Mouse (Mus musculus): ENCODE results near the gene Foxn2. TPM values are rescaled to one million over a fixed set of nuclear protein-coding genes. Genes with fewer than 3 reads are reported as not detected.
"Not testable (repeated sequence)": the region's sequence is repeated elsewhere in the genome, so short reads cannot be mapped to it uniquely, and the experiment has no call there.

The Foxn2 gene
- polyA plus RNA-seq, 1 experiment from 2014 or later: 14.2 TPM

DNA sequence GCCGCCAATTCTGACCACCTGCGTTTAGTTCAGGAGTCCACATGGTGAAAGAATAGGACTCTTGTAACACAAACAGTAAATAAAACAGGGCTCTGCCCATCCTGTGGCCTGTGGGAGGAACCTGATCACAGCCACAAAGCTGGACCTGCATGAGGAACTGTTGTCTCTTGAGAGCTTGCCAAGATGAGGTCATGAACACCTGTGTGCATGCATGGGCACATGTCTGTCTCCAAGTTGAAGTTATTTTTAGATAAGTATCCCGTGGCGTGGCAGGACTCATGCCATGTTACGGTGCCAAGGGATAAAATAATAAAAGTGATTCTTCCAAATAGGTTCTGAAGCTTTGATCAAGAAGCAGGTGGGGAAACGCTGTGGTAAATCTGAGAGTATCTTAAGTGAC is 19.3 kb upstream of the Foxn2 start:
- Histone ChIP-seq H3K27ac (no peak overlapping the region), H3K9me3 (no peaks in the 10 kb centered on the region), H3K36me3 (no peaks in the 10 kb centered on the region), H3K4me1 (no peaks in the 10 kb centered on the region), H3K27me3 (no peaks in the 10 kb centered on the region), H3K4me2 (replicated peaks) (no peak overlapping the region), H3K4me3 (no peak overlapping the region), H3K9ac (no peak overlapping the region)
- WGBS: 87% methylated on average over 6 of the region's 6 CpGs
- no peak for ATAC-seq (ENCODE audit: low FRiP score, low read depth)

DNA sequence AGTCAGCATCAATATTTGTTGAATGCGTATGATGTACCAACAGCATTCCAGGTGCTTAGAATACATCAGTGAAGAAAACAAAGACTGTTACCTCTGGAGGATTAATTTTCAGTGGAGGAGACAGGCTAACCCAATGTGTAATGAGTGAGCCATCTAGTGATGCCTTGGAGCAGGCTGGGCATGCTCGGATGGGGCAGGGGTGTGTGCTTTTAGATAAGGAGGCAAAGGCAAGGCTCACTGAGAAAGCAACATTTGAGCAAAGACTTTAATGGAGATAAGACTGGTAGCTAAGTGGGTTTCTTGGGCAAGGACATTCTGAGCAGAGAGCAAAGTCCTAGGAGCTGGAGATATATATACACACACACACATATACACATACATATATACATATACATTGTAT is 9.8 kb upstream of the Foxn2 start:
- no peaks in the 10 kb centered on the region for H3K9me3 ChIP-seq
- WGBS: 91% methylated on average over 2 of the region's 2 CpGs
- no peaks in the 10 kb centered on the region for H3K27me3 ChIP-seq
- no peak for ATAC-seq (ENCODE audit: low FRiP score, low read depth)
- H3K4me1 ChIP-seq: no peaks in the 10 kb centered on the region
- H3K4me3 ChIP-seq: no peak overlapping the region
- H3K9ac ChIP-seq: no peak overlapping the region
- no peak overlapping the region for H3K4me2 ChIP-seq (replicated peaks)
- no peak overlapping the region for H3K27ac ChIP-seq
- H3K36me3 ChIP-seq: no peaks in the 10 kb centered on the region

DNA sequence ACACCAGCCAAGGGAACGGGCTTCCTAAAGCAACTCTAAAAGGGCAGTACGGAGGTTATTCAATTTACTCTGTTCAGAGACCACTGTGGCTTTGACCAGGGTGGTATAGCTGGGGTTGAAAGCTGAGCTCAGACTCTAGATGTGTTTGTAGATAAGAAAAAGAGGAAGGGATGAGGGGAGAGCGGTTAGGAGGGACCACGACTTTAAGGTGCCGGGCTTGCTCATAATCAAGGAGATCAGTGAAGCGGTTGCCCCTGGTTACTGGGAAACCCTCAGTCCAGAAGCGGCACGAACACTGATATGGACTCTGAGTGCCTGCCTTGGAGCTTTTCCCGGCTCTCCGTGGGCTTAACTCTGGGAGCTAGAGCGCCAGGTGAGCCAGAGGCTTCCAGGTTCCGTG is 9.0 kb upstream of the Foxn2 start:
- H3K27ac ChIP-seq: no peak overlapping the region
- no peaks in the 10 kb centered on the region for H3K4me1 ChIP-seq
- 88% methylated on average over 12 of the region's 12 CpGs for WGBS
- H3K4me2 ChIP-seq (replicated peaks): no peak overlapping the region
- H3K36me3 ChIP-seq: no peaks in the 10 kb centered on the region
- H3K27me3 ChIP-seq: no peaks in the 10 kb centered on the region
- H3K9me3 ChIP-seq: no peaks in the 10 kb centered on the region
- ATAC-seq (ENCODE audit: low FRiP score, low read depth): no peak
- H3K9ac ChIP-seq: no peak overlapping the region
- H3K4me3 ChIP-seq: no peak overlapping the region

DNA sequence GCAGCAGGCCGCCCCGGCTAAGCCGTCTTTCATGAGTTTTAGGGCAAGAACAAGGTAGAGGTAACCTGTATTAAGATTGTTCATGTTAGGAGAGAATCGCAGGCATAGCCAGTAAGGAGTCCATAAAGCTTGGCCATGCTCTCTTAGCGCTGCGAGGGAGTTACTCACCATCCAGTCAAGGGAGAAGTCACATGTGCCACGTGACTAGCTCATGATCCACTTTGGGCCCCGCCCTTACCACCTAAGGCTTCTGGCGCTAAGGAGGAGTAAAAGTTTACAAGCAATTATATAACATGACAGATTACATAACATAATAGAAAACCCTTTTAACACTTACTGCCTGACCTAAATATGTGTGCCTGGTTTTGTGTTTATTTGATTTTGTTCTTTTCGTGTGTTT is 8.5 kb upstream of the Foxn2 start:
- ATAC-seq (ENCODE audit: low FRiP score, low read depth): no peak
- no peaks in the 10 kb centered on the region for H3K9me3 ChIP-seq
- 80% methylated on average over 10 of the region's 10 CpGs for WGBS
- no peaks in the 10 kb centered on the region for H3K27me3 ChIP-seq
- H3K27ac ChIP-seq: no peak overlapping the region
- no peaks in the 10 kb centered on the region for H3K36me3 ChIP-seq
- no peak overlapping the region for H3K4me2 ChIP-seq (replicated peaks)
- no peak overlapping the region for H3K9ac ChIP-seq
- no peak overlapping the region for H3K4me3 ChIP-seq
- H3K4me1 ChIP-seq: no peaks in the 10 kb centered on the region

DNA sequence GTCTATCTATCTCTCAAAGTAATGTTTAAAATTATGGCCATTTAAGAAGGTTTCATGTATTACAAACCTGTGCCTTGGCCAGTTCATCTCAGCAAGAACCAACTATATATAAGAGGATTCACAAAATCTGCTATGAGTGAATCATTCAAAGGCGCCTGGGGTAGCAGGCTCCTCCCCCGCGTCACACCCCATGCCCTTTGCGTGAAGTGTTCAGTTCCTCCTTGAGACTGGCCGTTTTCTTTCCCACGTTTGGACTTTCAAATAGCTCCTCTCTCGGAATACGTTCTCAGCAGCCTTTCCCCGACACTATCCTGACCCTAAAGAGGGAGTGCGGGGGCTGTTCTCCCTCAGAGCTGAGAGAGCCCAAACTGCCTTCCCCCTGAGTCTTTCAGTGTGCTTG is 5.2 kb upstream of the Foxn2 start:
- 80% methylated on average over 10 of the region's 10 CpGs for WGBS
- Histone ChIP-seq H3K36me3 (no peaks in the 10 kb centered on the region), H3K4me1 (no peaks in the 10 kb centered on the region), H3K4me3 (no peak overlapping the region), H3K4me2 (replicated peaks) (no peak overlapping the region), H3K9ac (no peak overlapping the region), H3K27ac (no peak overlapping the region), H3K9me3 (no peaks in the 10 kb centered on the region), H3K27me3 (no peaks in the 10 kb centered on the region)
- ATAC-seq (ENCODE audit: low FRiP score, low read depth): no peak

DNA sequence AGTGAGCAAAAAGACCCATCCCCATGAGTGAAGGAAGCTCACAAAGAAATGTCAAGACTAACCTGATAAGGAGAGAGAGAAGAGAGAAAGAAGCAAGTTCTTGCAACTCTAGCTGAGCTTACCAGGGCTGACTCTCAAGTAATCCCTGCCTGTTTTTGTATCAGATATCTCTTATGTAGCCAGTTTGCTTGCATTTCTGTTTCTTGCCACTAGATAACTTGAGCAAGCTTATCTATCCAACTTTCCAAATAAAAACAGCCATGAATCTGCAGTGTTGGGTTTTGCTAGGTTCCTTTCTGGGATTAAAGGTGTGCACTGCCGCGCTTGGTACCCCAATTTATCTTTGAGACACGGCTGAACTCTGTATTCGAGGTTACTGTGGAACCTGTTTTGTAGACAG is 4.2 kb upstream of the Foxn2 start:
- Histone ChIP-seq H3K27ac (no peak overlapping the region), H3K9me3 (no peaks in the 10 kb centered on the region), H3K36me3 (no peaks in the 10 kb centered on the region), H3K4me1 (no peaks in the 10 kb centered on the region), H3K4me3 (no peak overlapping the region), H3K9ac (no peak overlapping the region), H3K27me3 (no peaks in the 10 kb centered on the region), H3K4me2 (replicated peaks) (no peak overlapping the region)
- no peak for ATAC-seq (ENCODE audit: low FRiP score, low read depth)
- 93% methylated on average over 4 of the region's 4 CpGs for WGBS

DNA sequence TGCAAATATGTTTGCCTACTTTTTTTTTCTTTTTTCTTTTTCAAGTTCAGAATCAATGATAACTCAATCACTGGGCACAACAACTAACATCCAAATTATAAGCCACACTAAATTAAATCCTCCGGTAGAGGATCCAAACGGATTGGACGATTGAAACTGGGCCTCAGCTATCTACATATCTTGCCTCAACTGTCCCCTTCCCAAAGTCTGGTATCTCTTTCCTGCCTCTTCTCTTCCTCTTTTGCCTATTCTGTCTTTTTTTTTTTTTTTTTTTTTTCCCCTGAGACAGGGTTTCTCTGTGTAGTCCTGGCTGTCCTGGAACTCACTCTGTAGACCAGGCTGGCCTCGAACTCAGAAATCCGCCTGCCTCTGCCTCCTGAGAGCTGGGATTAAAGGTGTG is 3.8 kb upstream of the Foxn2 start:
- not testable (repeated sequence) for H3K4me1 ChIP-seq; H3K4me2 ChIP-seq (replicated peaks); H3K27me3 ChIP-seq; ATAC-seq (ENCODE audit: low FRiP score, low read depth); H3K36me3 ChIP-seq; H3K27ac ChIP-seq; H3K9ac ChIP-seq; H3K9me3 ChIP-seq; H3K4me3 ChIP-seq
- 91% methylated on average over 5 of the region's 5 CpGs for WGBS

DNA sequence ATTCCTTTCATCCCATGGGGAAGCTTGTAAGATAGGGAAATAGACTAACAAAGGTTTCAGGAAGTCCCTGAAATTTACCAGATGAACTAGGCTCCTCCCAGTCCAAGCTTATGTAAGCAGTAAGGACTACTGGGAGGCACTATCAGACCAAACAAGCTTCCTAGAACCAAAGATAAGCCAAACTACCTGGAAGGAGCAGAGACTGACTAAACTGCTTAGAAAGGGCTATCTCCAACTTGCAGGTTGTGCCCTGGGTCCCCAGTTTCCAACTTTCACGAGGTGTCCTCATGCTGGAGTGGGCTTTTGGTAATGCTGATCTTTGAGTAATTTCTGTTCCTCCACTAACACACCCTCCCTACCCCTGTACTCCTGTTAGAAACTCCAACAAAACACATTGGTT is 3.1 kb upstream of the Foxn2 start:
- Histone ChIP-seq H3K9me3 (no peaks in the 10 kb centered on the region), H3K27ac (no peak overlapping the region), H3K9ac (no peak overlapping the region), H3K27me3 (no peaks in the 10 kb centered on the region), H3K4me3 (no peak overlapping the region), H3K4me2 (replicated peaks) (no peak overlapping the region), H3K36me3 (no peaks in the 10 kb centered on the region), H3K4me1 (no peaks in the 10 kb centered on the region)
- no peak for ATAC-seq (ENCODE audit: low FRiP score, low read depth)
- WGBS: 81% methylated on average over 1 of the region's 1 CpGs

DNA sequence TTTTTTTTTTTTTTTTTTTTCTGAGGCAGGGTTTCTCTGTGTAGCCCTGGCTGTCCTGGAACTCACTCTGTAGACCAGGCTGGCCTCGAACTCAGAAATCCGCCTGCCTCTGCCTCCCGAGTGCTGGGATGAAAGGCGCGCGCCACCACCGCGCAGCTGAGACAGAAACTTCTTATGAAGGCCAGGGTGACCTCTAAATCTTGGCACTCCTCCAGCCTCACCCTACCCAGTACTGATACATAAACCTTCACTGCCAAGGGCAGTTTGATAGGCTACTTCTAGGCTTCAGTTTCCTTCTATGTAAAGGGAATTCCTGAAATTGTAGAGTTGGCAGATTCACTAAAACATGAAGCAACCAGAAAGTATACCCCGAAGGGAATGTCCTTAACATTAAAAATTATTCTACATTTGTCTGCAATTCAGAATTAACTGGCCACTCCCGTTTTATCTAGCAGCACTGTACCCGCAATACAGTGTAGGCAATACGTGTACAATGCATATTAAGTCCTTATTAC is 918 bp upstream of the Foxn2 start:
- H3K36me3 ChIP-seq: no peaks in the 10 kb centered on the region
- H3K9ac ChIP-seq: no peak overlapping the region
- no peak overlapping the region; the same call in 1 of the 2 replicates for H3K27ac ChIP-seq

DNA sequence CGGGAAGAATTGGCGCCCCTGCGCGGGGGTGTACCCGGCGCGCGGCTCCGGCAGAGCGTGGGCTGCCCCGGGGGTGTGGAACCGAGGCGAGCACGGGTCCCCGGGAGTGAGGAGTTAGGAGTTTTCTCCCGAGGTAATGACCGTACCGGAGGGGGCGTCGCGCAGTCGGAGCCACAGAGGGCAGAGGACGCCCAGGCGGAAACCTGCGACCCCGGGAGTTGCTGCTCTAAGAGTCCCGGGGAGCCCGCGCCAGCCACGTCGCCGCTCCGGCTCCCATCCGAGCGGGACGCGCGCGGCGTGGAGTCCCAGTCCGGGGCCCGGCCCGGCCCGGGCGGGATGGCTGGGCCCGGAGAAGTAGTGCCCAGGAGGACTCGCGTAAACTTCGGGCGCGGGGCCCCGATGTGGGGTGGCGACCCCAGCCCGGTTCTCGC is 505 bp downstream of the Foxn2 start:
- no peaks in the 10 kb centered on the region for H3K9me3 ChIP-seq
- WGBS: under 1% methylated on average over 53 of the region's 55 CpGs
- H3K27me3 ChIP-seq: no peaks in the 10 kb centered on the region
- peak overlapping the region; percentile 82 for H3K4me2 ChIP-seq (replicated peaks)
- H3K4me3 ChIP-seq: peak overlapping the region; percentile 93
- peak; percentile 45; the same call in 1 of the 2 replicates for ATAC-seq (ENCODE audit: low FRiP score, low read depth)
- peak overlapping the region; percentile 90 for H3K9ac ChIP-seq
- H3K27ac ChIP-seq: peak overlapping the region; percentile 86
- H3K4me1 ChIP-seq: peaks cover 4% of the 10 kb centered on the region; the same call in 1 of the 2 replicates
- no peaks in the 10 kb centered on the region for H3K36me3 ChIP-seq

More for the DNA sequence above, 918 bp upstream of the Foxn2 start:
- peak overlapping the region; percentile 93 for H3K4me3 ChIP-seq
- H3K4me1 ChIP-seq: peaks cover 4% of the 10 kb centered on the region; the same call in 1 of the 2 replicates
- WGBS: 85% methylated on average over 12 of the region's 12 CpGs
- no peak for ATAC-seq (ENCODE audit: low FRiP score, low read depth)
- H3K4me2 ChIP-seq (replicated peaks): peak overlapping the region; percentile 82
- no peaks in the 10 kb centered on the region for H3K9me3 ChIP-seq
- H3K27me3 ChIP-seq: no peaks in the 10 kb centered on the region

DNA sequence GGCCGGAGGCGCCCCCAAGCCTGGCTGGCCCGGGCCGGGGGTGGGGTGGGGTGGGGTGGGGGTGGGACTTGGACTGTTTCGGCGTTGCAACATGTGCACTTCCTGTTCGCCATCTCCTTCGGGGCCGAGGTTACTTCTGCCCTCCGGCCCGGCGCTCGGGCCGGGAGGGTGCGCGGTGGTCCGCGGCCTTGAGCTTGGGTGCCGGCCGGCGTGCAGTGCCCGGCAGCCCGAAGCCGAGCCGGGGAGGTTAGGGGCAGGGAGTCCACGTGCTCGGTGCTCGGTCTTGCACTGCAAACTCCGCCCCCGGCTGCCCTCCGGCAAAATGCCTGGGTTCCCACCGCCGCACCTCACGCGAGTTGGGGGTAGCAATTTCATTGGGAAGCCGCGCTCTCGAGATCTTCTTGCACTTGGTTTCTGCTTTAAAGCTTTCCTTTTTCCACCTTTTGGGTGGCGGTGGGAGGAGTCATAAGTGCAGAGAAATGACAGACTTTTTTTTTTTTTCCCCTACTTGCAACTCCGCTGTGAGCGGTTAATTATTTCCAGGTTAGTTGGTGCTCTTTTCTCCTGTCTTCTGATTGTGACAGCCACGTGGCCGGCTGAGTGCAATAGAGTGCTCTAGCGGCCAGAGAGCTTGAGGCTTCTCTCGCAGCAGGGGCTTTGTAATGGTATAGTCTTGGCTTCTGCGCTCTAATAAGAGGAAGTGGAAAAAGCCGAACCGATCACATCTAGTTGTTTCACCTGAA is 1.1 kb downstream of the Foxn2 start:
- Histone ChIP-seq H3K9ac (peak overlapping the region; percentile 90), H3K36me3 (no peaks in the 10 kb centered on the region), H3K9me3 (no peaks in the 10 kb centered on the region), H3K27me3 (no peaks in the 10 kb centered on the region), H3K27ac (peak overlapping the region; percentile 86), H3K4me3 (peak overlapping the region; percentile 93), H3K4me1 (peaks cover 4% of the 10 kb centered on the region; the same call in 1 of the 2 replicates), H3K4me2 (replicated peaks) (peak overlapping the region; percentile 82)
- ATAC-seq (ENCODE audit: low FRiP score, low read depth): peak; percentile 66
- WGBS: under 1% methylated on average over 47 of the region's 48 CpGs

DNA sequence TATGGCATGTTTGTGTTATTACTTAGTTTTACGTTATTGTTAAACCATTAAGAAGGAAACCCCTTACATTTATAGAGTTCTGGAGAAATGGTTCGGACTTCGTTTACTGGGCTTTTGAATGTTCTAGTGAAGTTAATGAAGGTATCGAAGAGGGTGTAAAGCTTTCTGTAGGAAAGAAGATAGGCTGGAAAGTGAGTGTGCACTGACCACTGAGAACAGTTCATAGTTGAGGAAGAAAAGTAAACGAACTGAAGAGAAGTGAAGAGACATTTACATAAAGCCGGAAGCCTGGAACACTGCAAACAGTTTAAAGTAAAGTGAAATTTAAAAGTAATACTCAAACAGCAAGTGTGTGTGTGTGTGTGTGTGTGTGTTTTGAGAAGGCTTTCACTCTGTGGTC is 2.1 kb downstream of the Foxn2 start:
- Histone ChIP-seq H3K9me3 (no peaks in the 10 kb centered on the region), H3K9ac (no peak overlapping the region), H3K27ac (no peak overlapping the region), H3K4me1 (peaks cover 4% of the 10 kb centered on the region; the same call in 1 of the 2 replicates), H3K36me3 (no peaks in the 10 kb centered on the region), H3K4me3 (no peak overlapping the region), H3K4me2 (replicated peaks) (peak overlapping the region; percentile 37), H3K27me3 (no peaks in the 10 kb centered on the region)
- no peak for ATAC-seq (ENCODE audit: low FRiP score, low read depth)
- 59% methylated on average over 6 of the region's 6 CpGs for WGBS

DNA sequence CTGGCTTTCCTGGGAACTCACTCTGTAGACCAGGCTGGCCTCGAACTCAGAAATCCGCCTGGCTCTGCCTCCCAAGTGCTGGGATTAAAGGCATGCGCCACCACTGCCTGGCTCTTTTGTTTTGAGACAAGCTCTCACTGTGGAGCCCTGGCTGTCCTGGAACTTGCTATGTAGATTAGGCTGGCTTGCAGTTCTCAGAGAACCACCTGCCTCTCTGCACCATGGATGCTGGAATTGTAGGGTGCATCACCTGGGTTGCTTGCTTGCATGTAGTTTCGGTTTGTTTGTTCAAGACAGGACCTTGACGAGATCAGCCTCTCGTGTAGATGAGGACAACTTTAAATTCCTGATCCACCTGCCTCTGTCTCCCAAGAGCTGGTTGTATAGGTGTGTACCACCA is 2.7 kb downstream of the Foxn2 start:
- Histone ChIP-seq H3K4me2 (replicated peaks) (no peak overlapping the region), H3K27me3 (no peaks in the 10 kb centered on the region), H3K4me3 (no peak overlapping the region), H3K9me3 (no peaks in the 10 kb centered on the region), H3K4me1 (peaks cover 4% of the 10 kb centered on the region; the same call in 1 of the 2 replicates), H3K27ac (no peak overlapping the region), H3K36me3 (no peaks in the 10 kb centered on the region), H3K9ac (no peak overlapping the region)
- WGBS: 89% methylated on average over 6 of the region's 6 CpGs
- no peak for ATAC-seq (ENCODE audit: low FRiP score, low read depth)
